Mouse (Mus musculus): ENCODE measurements at regions not wholly inside any gene's neighbourhood (a gene's known extent, or its start where the extent isn't known, plus 50 kb on each side); places are given as distances from the start of the nearest gene placed in this dataset.
A peak's percentile ranks its signal among the peaks of the same experiment; 100 is the strongest.

DNA sequence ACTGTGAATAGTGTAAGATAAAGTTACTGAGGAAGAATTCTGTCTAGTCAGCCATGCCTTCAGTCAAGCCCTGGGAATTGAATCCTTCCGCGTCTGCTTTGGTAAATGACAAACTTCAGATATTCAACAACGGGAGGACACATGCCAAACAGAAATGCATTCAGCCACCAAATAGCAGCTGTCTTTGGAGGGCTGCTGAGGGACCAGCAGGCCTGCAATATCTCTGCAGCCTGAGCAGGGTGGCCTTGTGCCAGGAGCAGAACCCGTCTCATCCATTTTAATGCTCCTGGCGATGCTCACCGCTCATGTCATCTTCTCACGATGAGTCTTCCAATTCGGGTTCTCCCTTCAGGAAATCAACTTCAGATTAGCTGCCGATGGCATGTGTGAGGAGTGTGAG, 87.1 kb upstream of the Pik3r1 start:
- Histone ChIP-seq H3K9ac (ENCODE audit: low read depth, low read length) (no peak overlapping the region), H3K36me3 (ENCODE audit: control insufficient read depth, insufficient read depth, low read length) (no peaks in the 10 kb centered on the region), H3K4me1 (ENCODE audit: control insufficient read depth, insufficient read depth, low read length) (peaks cover 2% of the 10 kb centered on the region; the same call in 1 of the 2 replicates), H3K27ac (replicated peaks; ENCODE audit: insufficient read depth, low read depth, low read length) (no peak overlapping the region), H3K79me2 (ENCODE audit: control insufficient read depth, insufficient read depth, low read length) (no peaks in the 10 kb centered on the region), H3K27me3 (ENCODE audit: control insufficient read depth, insufficient read depth, low read length) (no peaks in the 10 kb centered on the region), H3K4me3 (ENCODE audit: insufficient read depth, low read depth, low read length) (no peak overlapping the region)
- 85% methylated on average over 9 of the region's 9 CpGs for WGBS
- no peak for TF ChIP-seq CTCF (IDR thresholded peaks at IDR 0.05; ENCODE audit: low read depth, low read length)
- no peak for TF ChIP-seq POLR2A (IDR thresholded peaks at IDR 0.05; ENCODE audit: extremely low read depth, insufficient read depth, low read length)
- no peak for DNase-seq (ENCODE audit: extremely low read depth, low read depth, low spot score)

DNA sequence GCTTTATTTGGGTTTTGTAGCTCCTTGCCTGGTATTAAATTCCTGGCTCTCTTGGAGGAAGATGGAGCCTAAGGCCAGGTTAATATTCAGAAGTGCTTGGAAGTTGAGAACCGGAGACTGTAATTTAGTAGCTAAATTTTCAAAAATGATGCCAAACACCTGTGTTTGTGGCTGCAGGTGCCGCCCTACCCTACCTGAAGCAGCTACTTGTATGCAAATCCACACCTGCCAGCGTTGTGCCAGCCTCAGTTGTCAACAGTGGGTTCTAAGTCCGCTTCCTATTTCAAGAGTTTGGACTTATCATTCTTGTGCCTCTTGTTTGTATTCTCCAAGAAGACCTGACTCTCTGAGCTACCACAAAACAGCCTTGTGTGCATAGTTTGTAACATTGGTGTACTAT, 92.7 kb upstream of the Pik3r1 start:
- TF ChIP-seq CTCF (IDR thresholded peaks at IDR 0.05; ENCODE audit: low read depth, low read length) (no peak), POLR2A (IDR thresholded peaks at IDR 0.05; ENCODE audit: extremely low read depth, insufficient read depth, low read length) (no peak)
- WGBS, result 84% methylated on average over 4 of the region's 4 CpGs
- H3K36me3 ChIP-seq (ENCODE audit: control insufficient read depth, insufficient read depth, low read length), result no peaks in the 10 kb centered on the region
- no peaks in the 10 kb centered on the region for H3K27me3 ChIP-seq (ENCODE audit: control insufficient read depth, insufficient read depth, low read length)
- no peak for DNase-seq (ENCODE audit: extremely low read depth, low read depth, low spot score)
- H3K9ac ChIP-seq (ENCODE audit: low read depth, low read length), result no peak overlapping the region
- H3K4me1 ChIP-seq (ENCODE audit: control insufficient read depth, insufficient read depth, low read length), result peaks cover 2% of the 10 kb centered on the region
- H3K4me3 ChIP-seq (ENCODE audit: insufficient read depth, low read depth, low read length), result no peak overlapping the region
- H3K27ac ChIP-seq (replicated peaks; ENCODE audit: insufficient read depth, low read depth, low read length), result no peak overlapping the region
- no peaks in the 10 kb centered on the region for H3K79me2 ChIP-seq (ENCODE audit: control insufficient read depth, insufficient read depth, low read length)

DNA sequence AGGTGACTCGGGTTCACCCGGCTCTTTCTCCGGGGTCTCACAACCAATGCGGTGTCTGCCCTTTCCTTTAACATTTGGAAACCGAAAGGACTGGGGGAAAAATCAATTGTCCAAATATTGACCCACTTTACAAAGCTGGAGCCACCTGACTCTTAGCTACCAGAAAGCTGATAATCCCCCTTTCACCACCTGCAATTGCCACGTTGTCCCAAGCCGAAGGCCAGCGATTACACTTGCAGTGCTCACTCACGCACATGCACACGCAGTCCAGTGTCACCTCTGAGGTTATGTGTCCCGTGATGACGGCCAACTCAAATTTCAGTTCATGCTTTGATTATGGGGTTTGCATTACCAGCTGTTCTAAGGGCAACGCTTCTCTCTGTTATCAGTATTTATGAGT, 94.0 kb upstream of the Pik3r1 start:
- Histone ChIP-seq H3K36me3 (ENCODE audit: control insufficient read depth, insufficient read depth, low read length) (no peaks in the 10 kb centered on the region), H3K79me2 (ENCODE audit: control insufficient read depth, insufficient read depth, low read length) (no peaks in the 10 kb centered on the region), H3K4me1 (ENCODE audit: control insufficient read depth, insufficient read depth, low read length) (peaks cover 2% of the 10 kb centered on the region), H3K27me3 (ENCODE audit: control insufficient read depth, insufficient read depth, low read length) (no peaks in the 10 kb centered on the region), H3K27ac (replicated peaks; ENCODE audit: insufficient read depth, low read depth, low read length) (peak overlapping the region; percentile 79), H3K4me3 (ENCODE audit: insufficient read depth, low read depth, low read length) (peak overlapping the region; percentile 43; the same call in 1 of the 2 replicates), H3K9ac (ENCODE audit: low read depth, low read length) (peak overlapping the region; percentile 31; the same call in 1 of the 2 replicates)
- 30% methylated on average over 13 of the region's 13 CpGs for WGBS
- peak; percentile 88 for DNase-seq (ENCODE audit: extremely low read depth, low read depth, low spot score)
- TF ChIP-seq POLR2A (IDR thresholded peaks at IDR 0.05; ENCODE audit: extremely low read depth, insufficient read depth, low read length) (no peak), CTCF (IDR thresholded peaks at IDR 0.05; ENCODE audit: low read depth, low read length) (no peak)

DNA sequence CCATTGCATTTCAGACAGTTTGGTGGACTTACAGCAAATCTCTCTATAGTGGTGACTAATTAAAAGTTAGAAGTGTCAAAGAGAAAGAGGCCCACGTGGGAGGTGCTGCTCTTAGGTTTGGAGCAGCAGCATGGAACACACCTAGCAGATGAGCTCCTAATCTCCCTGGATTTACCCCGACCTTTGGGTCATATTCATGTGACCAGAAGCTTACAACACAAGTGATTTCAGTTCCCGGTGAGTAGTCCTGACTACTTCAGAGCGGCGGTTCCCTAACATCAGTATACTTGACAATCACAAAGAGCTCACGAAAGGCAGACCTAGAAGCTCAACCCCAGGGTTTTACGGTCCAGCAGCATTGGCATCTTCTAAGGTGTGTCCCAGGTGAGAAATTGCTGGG, 95.0 kb upstream of the Pik3r1 start:
- WGBS, result 45% methylated on average over 7 of the region's 7 CpGs
- no peak overlapping the region for H3K4me3 ChIP-seq (ENCODE audit: insufficient read depth, low read depth, low read length)
- TF ChIP-seq CTCF (IDR thresholded peaks at IDR 0.05; ENCODE audit: low read depth, low read length), result no peak
- TF ChIP-seq POLR2A (IDR thresholded peaks at IDR 0.05; ENCODE audit: extremely low read depth, insufficient read depth, low read length), result no peak
- H3K79me2 ChIP-seq (ENCODE audit: control insufficient read depth, insufficient read depth, low read length), result no peaks in the 10 kb centered on the region
- peak; percentile 76 for DNase-seq (ENCODE audit: extremely low read depth, low read depth, low spot score)
- H3K36me3 ChIP-seq (ENCODE audit: control insufficient read depth, insufficient read depth, low read length), result no peaks in the 10 kb centered on the region
- peak overlapping the region; percentile 41; the same call in 1 of the 2 replicates for H3K27ac ChIP-seq (replicated peaks; ENCODE audit: insufficient read depth, low read depth, low read length)
- peaks cover 2% of the 10 kb centered on the region for H3K4me1 ChIP-seq (ENCODE audit: control insufficient read depth, insufficient read depth, low read length)
- no peaks in the 10 kb centered on the region for H3K27me3 ChIP-seq (ENCODE audit: control insufficient read depth, insufficient read depth, low read length)
- H3K9ac ChIP-seq (ENCODE audit: low read depth, low read length), result no peak overlapping the region

DNA sequence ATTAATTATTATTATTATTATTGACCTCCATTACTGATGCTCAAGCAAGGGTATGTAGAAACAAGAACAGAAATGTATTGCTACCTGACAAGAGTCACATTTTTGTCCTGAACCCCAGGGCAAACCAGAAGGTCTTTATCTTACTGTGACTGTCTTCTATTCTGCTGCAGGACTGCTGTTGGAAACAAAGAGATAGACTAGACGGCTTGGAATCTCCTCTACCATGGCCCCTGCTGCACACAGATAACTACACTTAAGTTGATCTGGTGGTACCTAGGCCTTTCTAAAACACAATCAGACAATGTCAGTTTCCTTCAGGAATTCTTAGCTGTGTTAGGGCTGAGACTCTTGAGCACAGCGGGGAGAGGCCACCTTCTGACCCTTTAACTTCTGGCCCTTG, 95.6 kb upstream of the Pik3r1 start:
- Histone ChIP-seq H3K9ac (ENCODE audit: low read depth, low read length) (no peak overlapping the region), H3K4me3 (ENCODE audit: insufficient read depth, low read depth, low read length) (no peak overlapping the region), H3K79me2 (ENCODE audit: control insufficient read depth, insufficient read depth, low read length) (no peaks in the 10 kb centered on the region), H3K4me1 (ENCODE audit: control insufficient read depth, insufficient read depth, low read length) (peaks cover 2% of the 10 kb centered on the region), H3K27ac (replicated peaks; ENCODE audit: insufficient read depth, low read depth, low read length) (no peak overlapping the region), H3K27me3 (ENCODE audit: control insufficient read depth, insufficient read depth, low read length) (no peaks in the 10 kb centered on the region), H3K36me3 (ENCODE audit: control insufficient read depth, insufficient read depth, low read length) (no peaks in the 10 kb centered on the region)
- 83% methylated on average over 2 of the region's 2 CpGs for WGBS
- no peak for DNase-seq (ENCODE audit: extremely low read depth, low read depth, low spot score)
- TF ChIP-seq CTCF (IDR thresholded peaks at IDR 0.05; ENCODE audit: low read depth, low read length) (no peak), POLR2A (IDR thresholded peaks at IDR 0.05; ENCODE audit: extremely low read depth, insufficient read depth, low read length) (no peak)

DNA sequence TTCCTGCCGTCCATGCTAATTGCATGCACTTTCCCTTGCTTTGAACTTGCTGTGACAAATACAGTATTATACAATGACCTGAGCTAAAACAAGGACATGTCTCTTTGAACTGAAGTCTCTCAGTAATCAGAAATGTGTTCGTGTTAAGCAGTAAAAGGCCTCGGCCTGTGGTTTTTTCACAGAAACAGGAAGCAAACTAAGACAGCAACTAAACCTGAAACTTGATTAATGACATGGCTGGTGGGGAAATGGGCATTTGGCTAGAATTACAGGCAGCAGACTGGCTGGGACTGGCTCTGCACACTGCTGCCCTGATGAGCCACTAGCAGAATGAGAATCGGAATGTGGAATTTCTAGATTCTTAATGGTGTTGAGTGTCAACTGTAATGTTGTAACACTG, 98.8 kb upstream of the Pik3r1 start:
- 78% methylated on average over 4 of the region's 4 CpGs for WGBS
- TF ChIP-seq CTCF (IDR thresholded peaks at IDR 0.05; ENCODE audit: low read depth, low read length) (no peak), POLR2A (IDR thresholded peaks at IDR 0.05; ENCODE audit: extremely low read depth, insufficient read depth, low read length) (no peak)
- Histone ChIP-seq H3K4me3 (ENCODE audit: insufficient read depth, low read depth, low read length) (no peak overlapping the region), H3K9ac (ENCODE audit: low read depth, low read length) (no peak overlapping the region), H3K27me3 (ENCODE audit: control insufficient read depth, insufficient read depth, low read length) (no peaks in the 10 kb centered on the region), H3K27ac (replicated peaks; ENCODE audit: insufficient read depth, low read depth, low read length) (no peak overlapping the region), H3K79me2 (ENCODE audit: control insufficient read depth, insufficient read depth, low read length) (no peaks in the 10 kb centered on the region), H3K36me3 (ENCODE audit: control insufficient read depth, insufficient read depth, low read length) (no peaks in the 10 kb centered on the region), H3K4me1 (ENCODE audit: control insufficient read depth, insufficient read depth, low read length) (peaks cover 3% of the 10 kb centered on the region)
- DNase-seq (ENCODE audit: extremely low read depth, low read depth, low spot score), result no peak

Measured in liver, adult 2 months (tissue).